Mouse (Mus musculus) CH12.LX (cell line): ENCODE measurements at regions not wholly inside any gene's neighbourhood (a gene's known extent, or its start where the extent isn't known, plus 50 kb on each side); places are given as distances from the start of the nearest gene placed in this dataset.
"Not testable (repeated sequence)": the region's sequence is repeated elsewhere in the genome, so short reads cannot be mapped to it uniquely, and the experiment has no call there.

Source experiments
- DNase-seq: peaks from one replicate; pipeline ENCODE4 v3.0.0-alpha.2; 2013; ENCODE audit errors: extremely low read depth
- H3K27ac ChIP-seq: 2 replicates; pipeline ENCODE4 v1.5.1; 2012; ENCODE audit warnings: low read depth, mild to moderate bottlenecking, control low read depth, moderate library complexity; ENCODE audit not compliant: insufficient read depth
- H3K27me3 ChIP-seq: replicated peaks from 2 replicates; pipeline ENCODE3; 2012; ENCODE audit warnings: inconsistent platforms
- H3K36me3 ChIP-seq, 2 experiments: replicated peaks in 1 of 2; 2 replicates each; pipeline versions ENCODE3 to v1.6.1; 2012; ENCODE audit warnings: inconsistent platforms in 1 of 2, low read length in 1 of 2, mild to moderate bottlenecking in 1 of 2, mixed read lengths in 1 of 2, moderate library complexity in 1 of 2; ENCODE audit not compliant: control insufficient read depth in 1 of 2, insufficient read depth in 1 of 2
- H3K4me1 ChIP-seq, 2 experiments: 2 replicates each; pipeline ENCODE4 v1.6.1; 2012; ENCODE audit warnings: inconsistent platforms in 1 of 2, moderate library complexity in 1 of 2; ENCODE audit not compliant: insufficient read depth in 2 of 2, control insufficient read depth in 1 of 2
- H3K4me2 ChIP-seq: 2 replicates; pipeline ENCODE4 v1.6.1; 2012; ENCODE audit warnings: low read depth, mild to moderate bottlenecking, control low read depth; ENCODE audit not compliant: poor library complexity, insufficient read depth, severe bottlenecking
- H3K4me3 ChIP-seq, 3 experiments: fragments of 150-350 bp in 1 of 3; sonication (generic) in 1 of 3; replicated peaks in 1 of 3; 2 replicates each; pipeline versions ENCODE3 to v1.5.1; 2011 to 2012; ENCODE audit warnings: low read depth in 2 of 3, low read length in 2 of 3, mild to moderate bottlenecking in 2 of 3, moderate library complexity in 2 of 3, control low read depth in 1 of 3, improper control_type of control experiment in 1 of 3, inconsistent platforms in 1 of 3, mixed read lengths in 1 of 3; ENCODE audit not compliant: poor library complexity in 1 of 3
- H3K79me2 ChIP-seq: replicated peaks from 2 replicates; pipeline ENCODE4 v1.6.1; 2012; ENCODE audit warnings: mild to moderate bottlenecking, moderate library complexity; ENCODE audit not compliant: control insufficient read depth, poor library complexity, insufficient read depth, severe bottlenecking; ENCODE audit errors: extremely low read depth
- H3K9ac ChIP-seq: 2 replicates; pipeline ENCODE4 v1.6.1; 2012; ENCODE audit warnings: low read depth, mild to moderate bottlenecking, control low read depth, moderate library complexity; ENCODE audit not compliant: insufficient read depth
- H3K9me3 ChIP-seq: replicated peaks from 2 replicates; pipeline ENCODE3; 2012; ENCODE audit warnings: low read length, inconsistent platforms, mixed read lengths
- ETS1 ChIP-seq: conservative IDR thresholded peaks from 2 replicates; pipeline ENCODE4 v1.6.1; 2012; ENCODE audit warnings: low read depth, mild to moderate bottlenecking, inconsistent platforms, low read length, improper control_type of control experiment, moderate library complexity
- IRF4 ChIP-seq: IDR thresholded peaks from 2 replicates; pipeline ENCODE4 v1.6.1; 2014; ENCODE audit warnings: low read depth, mild to moderate bottlenecking, inconsistent platforms, low read length, improper control_type of control experiment
- MXI1 ChIP-seq: IDR thresholded peaks from 2 replicates; pipeline ENCODE4 v1.6.1; 2011; ENCODE audit warnings: mild to moderate bottlenecking, low read depth, low read length, improper control_type of control experiment
- NELFE ChIP-seq: IDR thresholded peaks from 2 replicates; pipeline ENCODE4 v1.6.1; 2011; ENCODE audit warnings: low read depth, low read length, improper control_type of control experiment
- NRF1 ChIP-seq: IDR thresholded peaks from 2 replicates; pipeline ENCODE4 v1.6.1; 2014; ENCODE audit warnings: low read depth, mild to moderate bottlenecking, inconsistent platforms, low read length, improper control_type of control experiment, moderate library complexity
- RAD21 ChIP-seq: IDR thresholded peaks from 2 replicates; pipeline ENCODE4 v1.6.1; 2011; ENCODE audit warnings: low read depth, mild to moderate bottlenecking, low read length, improper control_type of control experiment, moderate library complexity
- SMC3 ChIP-seq: IDR thresholded peaks from 2 replicates; pipeline ENCODE4 v1.6.1; 2011; ENCODE audit warnings: low read depth, low read length, improper control_type of control experiment
- TCF12 ChIP-seq: IDR thresholded peaks from 2 replicates; pipeline ENCODE4 v1.6.1; 2014; ENCODE audit warnings: low read depth, mild to moderate bottlenecking, inconsistent platforms, low read length, improper control_type of control experiment
- ZKSCAN1 ChIP-seq: IDR thresholded peaks from 2 replicates; pipeline ENCODE4 v1.6.1; 2012; ENCODE audit warnings: low read depth, inconsistent platforms, low read length, improper control_type of control experiment, borderline replicate concordance
- dilution Hi-C: fragments of 300-500 bp; cut with MboI; formaldehyde crosslinking; loops from 2 replicates; pipeline ENCODE4 v1.14.3; 2020; ENCODE audit warnings: low sequenced_read_pairs; ENCODE audit not compliant: extremely low pct_unique_long_range_greater_than_20kb, extremely low pct_ligation_motif_present
- in situ Hi-C: fragments of 300-500 bp; cut with MboI; formaldehyde crosslinking; loops from 3 replicates; pipeline ENCODE4 v1.14.3; 2019; ENCODE audit warnings: low sequenced_read_pairs, low pct_ligation_motif_present, low pct_unique_long_range_greater_than_20kb, mixed read lengths

- Histone ChIP-seq H3K9me3 (no peaks in the 10 kb centered on the region), H3K4me2 (no peak overlapping the region), H3K9ac (no peak overlapping the region), H3K27me3 (no peaks in the 10 kb centered on the region), H3K36me3 (no peaks in the 10 kb centered on the region), H3K4me1 (no peaks in the 10 kb centered on the region), H3K79me2 (no peaks in the 10 kb centered on the region), H3K27ac (no peak overlapping the region), H3K4me3 (no peak overlapping the region)
- dilution Hi-C loops, result no loop called here
- in situ Hi-C loops, result no loop called here
- DNase-seq, result no peak
- TF ChIP-seq MXI1, result no peak
- TF ChIP-seq ZKSCAN1, result no peak
- no peak for TF ChIP-seq NELFE
These were observed 170.2 kb upstream of the Cenpw start for GRCm38 (mm10) chr10:30370542-30370941.

- dilution Hi-C loops, DNase-seq, in situ Hi-C loops: not testable (repeated sequence)
These were observed 160.5 kb upstream of the Cenpw start for GRCm38 (mm10) chr10:30360811-30361210.

GRCm38 (mm10) chr10:30359051-30359450, 158.7 kb upstream of the Cenpw start:
- DNase-seq, result no peak
- in situ Hi-C loops (no loop called here), dilution Hi-C loops (no loop called here)
- no peaks in the 10 kb centered on the region for H3K36me3 ChIP-seq
- no peak overlapping the region for H3K4me2 ChIP-seq
- no peaks in the 10 kb centered on the region for H3K27me3 ChIP-seq
- no peak overlapping the region for H3K27ac ChIP-seq
- no peaks in the 10 kb centered on the region for H3K9me3 ChIP-seq
- no peak overlapping the region for H3K9ac ChIP-seq
- H3K79me2 ChIP-seq, result no peaks in the 10 kb centered on the region; the same call in 1 of the 2 replicates
- H3K4me1 ChIP-seq, result no peaks in the 10 kb centered on the region
- no peak for TF ChIP-seq RAD21
- TF ChIP-seq NRF1, result no peak
- TF ChIP-seq IRF4, result no peak
- no peak for TF ChIP-seq TCF12
- no peak for TF ChIP-seq ETS1
- no peak for TF ChIP-seq SMC3
- H3K4me3 ChIP-seq, result no peak overlapping the region

More at GRCm38 (mm10) chr10:30360811-30361210, 160.5 kb upstream of the Cenpw start:
- H3K4me2 ChIP-seq, H3K36me3 ChIP-seq, H3K27ac ChIP-seq, H3K4me1 ChIP-seq, H3K27me3 ChIP-seq, H3K4me3 ChIP-seq, H3K9me3 ChIP-seq, H3K79me2 ChIP-seq, H3K9ac ChIP-seq: not testable (repeated sequence)
